Mouse (Mus musculus) gastrocnemius, postnatal 36 days (tissue): Measurements from ENCODE around the gene Dhdh. TPM values are rescaled to one million over a fixed set of nuclear protein-coding genes. Genes with fewer than 3 reads are reported as not detected.
A peak's percentile ranks its signal among the peaks of the same experiment; 100 is the strongest.
"Not testable (repeated sequence)": the region's sequence is repeated elsewhere in the genome, so short reads cannot be mapped to it uniquely, and the experiment has no call there.

Experiments used
- DNase-seq, 2 experiments: peaks; one replicate each; pipeline ENCODE4 v3.0.0; 2022
- intact Hi-C: fragments of 180-260 bp; cut with DNase I; formaldehyde crosslinking; loops from one replicate; pipeline ENCODE4 v1.15.1; 2025
- total RNA-seq, 2 experiments: library from RNA; stranded (reverse); gene quantifications; 2 replicates each; pipeline ENCODE4 v1.2.3; 2021

Gene Dhdh
- total RNA-seq, 2 experiments from 2014 or later, result 11.4 to 12.8 TPM

DNA sequence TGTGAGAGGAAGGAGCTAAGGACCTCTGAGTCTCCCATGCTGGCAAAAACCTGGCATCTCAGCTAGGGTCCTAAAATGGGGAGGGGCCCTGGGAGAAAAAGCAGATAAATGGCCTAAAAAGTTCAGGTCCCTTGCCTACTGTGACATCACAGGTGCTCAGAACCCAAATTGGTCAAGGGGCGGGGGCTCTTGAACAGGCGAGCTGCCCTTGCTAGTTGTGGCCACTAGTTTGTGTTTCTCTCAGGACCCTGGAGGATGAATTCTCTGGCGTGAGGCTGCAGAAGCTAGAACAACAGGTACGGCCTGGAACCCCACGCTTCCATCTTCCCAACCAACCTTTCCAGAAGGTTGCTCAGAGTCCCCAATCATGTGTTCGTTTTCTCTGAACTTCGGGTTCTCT, 25.8 kb upstream of the Dhdh start:
- no peak for DNase-seq
- intact Hi-C loops, result no loop called here

DNA sequence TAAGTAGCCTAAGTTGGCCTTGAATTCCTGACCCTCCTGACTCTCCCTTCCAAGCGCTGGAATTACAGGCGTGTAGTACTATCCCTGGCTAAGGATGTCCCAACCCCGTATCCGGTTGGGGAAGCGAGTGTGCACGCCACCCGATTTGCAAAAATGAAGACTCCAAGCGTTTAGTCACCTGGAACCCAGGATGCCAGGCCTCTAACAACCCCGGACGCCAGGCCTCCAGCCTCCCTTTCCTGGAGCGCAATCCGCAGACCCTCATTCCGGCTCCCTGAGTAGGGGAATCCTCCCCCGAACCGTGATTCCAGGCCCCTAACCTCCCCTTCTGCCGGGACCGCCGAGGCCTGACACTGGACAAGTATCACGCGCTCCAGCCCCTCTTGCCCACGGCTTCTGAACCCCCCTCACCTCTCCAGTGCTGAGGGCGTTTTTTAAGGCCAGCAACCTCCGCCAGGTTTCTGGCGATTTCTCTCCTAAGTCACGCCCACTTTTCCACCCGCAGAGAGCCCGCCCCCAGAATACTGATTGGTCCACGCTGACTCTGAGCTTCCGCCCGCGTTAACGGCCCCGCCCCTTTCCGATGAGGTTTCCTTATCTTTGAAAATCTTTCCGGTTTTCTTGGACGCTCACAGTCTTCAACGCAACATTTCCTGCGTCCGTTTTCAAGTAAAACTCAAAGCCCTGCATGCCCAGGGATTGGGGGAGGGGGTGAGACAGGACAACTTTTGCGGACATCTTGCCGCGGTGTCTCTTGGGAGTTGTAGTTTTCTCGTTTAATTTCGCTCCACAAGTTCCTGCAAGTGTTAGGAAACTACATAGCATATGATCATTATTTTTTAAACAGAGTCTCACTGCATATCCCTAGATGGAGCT, 21.5 kb upstream of the Dhdh start, which contains the start of gene Nucb1:
Gene Nucb1 (minus strand): TSS at position 495 of the 876 bp plus-strand sequence.
- intact Hi-C loops, result no loop called here
- DNase-seq, result peak; percentile 89

DNA sequence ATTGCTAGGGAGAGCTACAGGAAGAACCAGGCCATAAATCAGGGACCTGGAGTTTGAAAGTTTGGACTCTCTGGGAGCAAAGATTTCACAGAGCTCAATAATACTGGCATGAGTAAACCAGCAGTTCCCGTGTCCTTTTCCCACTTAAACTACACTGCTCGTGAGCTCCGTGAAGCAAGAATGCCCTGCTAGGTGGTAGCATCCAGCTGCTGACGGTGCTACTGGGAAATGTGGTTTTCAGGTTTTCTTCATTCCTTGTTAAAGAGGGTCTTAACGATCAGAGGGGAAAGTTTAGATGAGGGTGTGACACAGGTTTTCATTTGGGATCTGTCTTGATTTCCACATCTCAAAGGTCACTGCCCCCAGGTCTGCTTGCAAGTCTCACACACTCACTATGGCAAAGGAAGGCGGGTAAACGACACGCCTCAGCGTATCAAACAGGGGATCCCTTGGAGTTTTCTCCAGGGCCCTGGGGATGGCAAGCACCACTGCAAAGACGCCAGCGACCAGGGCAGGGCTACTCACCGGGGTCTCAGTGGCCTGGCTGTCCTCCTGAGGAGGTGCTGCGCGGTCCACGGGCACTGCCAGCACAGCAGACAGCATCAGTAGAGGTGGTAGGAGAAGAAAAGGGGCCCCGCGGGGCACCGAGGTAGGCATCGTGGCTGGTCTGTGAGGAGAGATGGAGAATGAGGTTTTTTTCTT, 20.7 kb upstream of the Dhdh start:
- DNase-seq, result no peak
- intact Hi-C loops, result no loop called here

DNA sequence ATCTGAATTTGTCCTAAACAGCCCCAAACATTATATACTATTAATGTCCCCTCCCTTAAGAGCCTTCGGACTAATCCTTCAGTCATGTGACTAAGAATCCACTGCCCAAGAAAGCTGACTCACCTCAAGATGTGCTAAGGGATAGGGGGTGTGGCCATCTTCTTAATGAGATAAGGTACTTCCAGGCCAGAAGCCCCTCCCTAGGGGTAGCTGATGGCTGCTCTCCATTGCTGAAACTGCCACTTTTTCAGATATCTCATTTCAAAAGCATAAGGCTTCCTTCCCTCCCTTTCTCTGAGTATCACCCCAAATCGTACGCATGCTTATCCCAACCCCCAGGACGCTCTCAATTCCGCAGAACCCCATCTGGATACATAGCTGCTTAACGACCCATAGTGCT, 20.0 kb upstream of the Dhdh start:
- DNase-seq, result no peak
- intact Hi-C loops, result no loop called here

DNA sequence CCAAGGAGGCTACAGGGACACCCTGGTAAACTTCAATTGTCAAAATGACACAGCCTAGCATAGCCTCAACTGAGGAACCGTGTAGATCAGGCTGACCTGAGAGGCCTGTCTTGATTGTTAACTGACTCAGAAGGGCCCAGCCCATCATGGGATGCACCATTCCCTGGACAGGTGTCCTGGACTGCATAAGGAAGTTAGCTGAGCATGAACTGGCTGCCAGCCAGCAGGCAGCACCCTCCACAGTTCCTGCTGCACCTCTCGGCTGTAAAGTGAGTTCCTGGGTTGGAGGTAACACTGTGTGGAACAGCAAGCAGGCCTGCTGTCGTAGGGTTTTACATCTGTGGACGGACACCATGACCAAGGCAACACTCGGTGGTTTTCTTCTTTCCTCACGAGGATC, 19.0 kb upstream of the Dhdh start:
- DNase-seq, result no peak
- intact Hi-C loops, result no loop called here

DNA sequence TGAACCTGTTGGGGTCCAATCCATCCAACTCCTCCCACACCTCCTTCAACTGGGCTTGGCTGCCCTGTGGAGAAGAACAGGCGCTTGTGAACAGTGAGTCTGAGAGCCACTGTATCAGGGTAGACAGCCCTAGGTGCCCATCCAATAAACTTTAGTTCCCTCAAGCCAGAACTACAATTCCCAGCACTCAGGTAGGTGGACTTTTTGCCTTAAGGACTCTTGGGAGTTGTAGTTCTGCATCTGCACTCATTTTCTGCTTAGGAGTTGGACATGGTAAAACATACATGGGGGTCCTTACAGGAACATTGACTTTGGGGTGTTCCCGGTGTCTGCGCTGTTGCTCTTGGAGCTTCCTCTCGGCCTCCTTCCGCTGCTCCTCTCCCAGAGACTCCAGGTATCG, 9.8 kb upstream of the Dhdh start:
- DNase-seq, result no peak
- intact Hi-C loops, result no loop called here

DNA sequence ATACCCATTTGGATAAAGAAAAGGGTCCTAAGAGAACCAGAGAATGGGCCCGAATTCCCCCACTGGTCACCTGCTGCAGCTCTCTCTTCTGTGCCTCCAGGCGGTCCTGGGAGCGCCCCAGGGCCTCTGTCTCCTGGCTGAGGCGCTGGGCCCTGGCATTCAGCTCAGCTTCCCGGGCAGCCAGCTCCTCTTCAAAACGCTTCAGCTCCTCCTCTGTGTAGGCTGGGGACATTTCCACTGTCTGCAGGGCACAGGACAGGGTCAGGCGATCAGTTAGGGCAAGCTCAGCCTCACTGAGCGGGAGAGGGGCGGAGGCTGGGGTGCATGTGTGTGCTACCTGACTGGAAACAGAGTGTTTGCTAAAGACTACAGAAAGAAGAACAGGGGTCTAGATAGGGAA, 5.9 kb upstream of the Dhdh start:
- intact Hi-C loops, result no loop called here
- DNase-seq, result no peak

DNA sequence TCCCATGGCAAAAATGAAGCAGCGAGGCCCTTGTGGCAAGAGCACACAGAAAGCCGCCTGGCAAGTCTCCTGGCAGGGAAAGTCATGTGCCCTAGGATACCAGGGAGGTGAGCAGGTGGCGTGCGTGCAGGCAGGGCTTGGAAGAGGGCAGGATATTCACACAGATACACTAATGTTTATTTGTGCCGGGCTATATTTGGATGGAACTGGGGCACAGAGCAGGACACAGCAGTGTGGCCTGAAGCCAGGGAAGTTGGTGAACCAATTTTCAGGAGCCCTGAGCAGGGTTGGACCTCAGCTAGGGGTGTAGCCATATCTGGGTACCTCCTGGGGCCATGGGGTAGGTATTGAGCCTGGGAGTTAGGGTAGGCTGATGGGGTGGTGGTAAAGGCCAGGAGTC, 4.3 kb upstream of the Dhdh start:
- intact Hi-C loops, result no loop called here
- peak in 1 of 2 experiments; percentile 39 for DNase-seq

DNA sequence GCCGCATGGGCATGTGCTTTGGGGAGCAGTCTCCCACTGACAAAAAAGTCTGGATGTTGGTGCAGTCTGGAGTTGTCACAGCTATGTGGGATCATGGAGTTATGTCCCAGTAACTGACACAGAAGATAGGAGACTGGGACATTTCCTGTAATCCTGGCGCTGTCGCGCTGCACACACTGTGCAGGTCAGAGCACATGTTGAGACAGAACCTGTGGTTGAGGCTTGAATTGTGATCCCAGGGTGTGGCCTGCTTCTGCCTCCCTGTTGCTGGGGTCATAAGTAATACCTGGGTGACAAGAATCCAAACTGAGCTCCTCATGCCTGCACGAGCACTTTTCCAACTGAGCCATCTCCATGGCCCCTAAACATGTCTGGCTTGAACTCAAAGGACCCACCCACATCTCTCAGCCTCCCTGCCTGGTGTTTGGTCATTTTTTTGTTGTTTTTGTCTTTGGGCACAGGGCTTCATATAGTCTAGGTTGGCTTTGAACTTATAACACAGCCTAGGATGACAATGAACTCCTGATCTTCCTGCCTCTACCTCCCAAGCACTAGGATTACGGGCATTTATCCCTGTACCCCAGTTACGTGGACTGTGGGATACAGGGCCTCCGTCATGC, 3.7 kb upstream of the Dhdh start:
- intact Hi-C loops, result no loop called here
- DNase-seq, result no peak

DNA sequence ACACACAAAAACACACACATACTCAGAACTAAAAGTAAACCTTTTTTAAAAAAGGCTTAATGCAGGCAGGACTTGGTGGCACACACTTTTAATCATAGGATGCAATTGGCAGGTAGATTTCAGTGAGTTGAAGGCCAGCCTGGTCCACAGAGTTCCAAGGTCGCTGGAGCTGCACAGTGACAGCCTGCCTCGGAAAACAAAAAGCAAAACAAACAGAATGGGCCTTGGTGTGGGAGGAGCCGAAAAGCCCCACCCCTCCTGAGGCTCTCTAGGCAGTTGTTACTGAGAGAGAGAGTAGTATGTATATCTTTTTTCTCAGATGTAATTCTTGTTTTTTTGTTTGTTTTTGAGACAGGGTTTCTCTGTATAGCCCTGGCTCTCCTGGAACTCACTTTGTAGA, 2.7 kb upstream of the Dhdh start:
- no peak for DNase-seq
- intact Hi-C loops, result no loop called here

DNA sequence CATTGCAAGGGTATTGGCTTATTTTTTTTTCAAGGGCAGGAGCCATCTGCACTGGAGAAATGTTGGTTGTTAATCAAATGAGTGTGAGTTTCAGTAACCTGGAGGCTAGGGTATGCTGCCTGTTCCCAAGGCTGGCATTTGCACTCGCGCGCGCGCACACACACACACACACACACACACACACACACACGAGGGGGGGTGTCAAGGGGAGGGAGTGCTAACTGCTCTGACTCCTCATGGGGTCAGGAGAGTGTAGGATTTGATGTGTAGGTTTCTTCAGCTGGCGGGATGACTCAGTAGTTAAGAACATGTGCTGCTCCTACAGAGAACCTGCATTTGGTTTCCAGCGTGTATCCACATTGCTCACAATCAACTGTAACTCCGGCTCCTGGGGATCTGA, 2.2 kb upstream of the Dhdh start:
- intact Hi-C loops, result no loop called here

DNA sequence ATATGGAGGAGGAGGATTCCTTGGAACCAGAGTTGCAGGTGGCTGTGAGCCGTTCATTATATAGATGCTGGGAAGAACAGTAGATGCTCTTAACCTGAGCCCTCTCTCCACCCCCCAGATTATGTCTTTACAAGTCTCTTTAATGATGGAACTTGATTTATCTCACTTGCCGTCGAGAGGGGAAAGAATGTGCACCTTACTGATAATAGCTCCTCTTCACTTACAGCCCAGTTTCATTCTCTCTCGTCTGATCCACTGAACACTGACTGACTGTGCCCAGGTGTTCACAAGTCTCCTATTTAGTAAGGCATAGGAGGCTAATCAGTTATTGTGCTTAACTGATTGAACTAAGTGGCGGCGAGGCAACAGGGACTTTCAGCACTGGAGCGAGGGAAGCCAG, 973 bp upstream of the Dhdh start:
- no peak for DNase-seq
- intact Hi-C loops, result no loop called here

More for the DNA sequence above, 2.2 kb upstream of the Dhdh start:
- DNase-seq, result no peak

DNA sequence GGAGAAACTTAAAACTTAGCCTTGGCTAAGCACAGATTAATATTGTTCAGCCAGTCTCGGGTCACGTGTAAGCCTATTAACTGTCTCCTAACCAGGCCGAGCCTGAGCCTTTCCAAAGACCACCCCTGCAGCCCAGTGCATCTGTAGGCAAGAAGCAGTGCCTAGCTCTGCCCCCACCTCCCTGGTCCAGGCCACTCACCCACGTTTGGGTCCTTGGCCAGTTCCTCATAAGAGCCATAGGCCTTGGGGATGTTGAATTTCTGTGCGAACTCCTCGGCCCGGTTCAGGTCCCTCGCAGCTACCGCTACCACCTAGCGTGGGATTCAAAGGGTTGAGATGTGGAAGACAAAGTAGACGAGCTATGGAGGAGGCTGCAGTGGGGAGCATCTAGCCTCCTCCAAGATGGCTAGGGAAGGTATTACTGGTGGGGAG, 728 bp downstream of the Dhdh start:
- intact Hi-C loops, result no loop called here
- no peak for DNase-seq

DNA sequence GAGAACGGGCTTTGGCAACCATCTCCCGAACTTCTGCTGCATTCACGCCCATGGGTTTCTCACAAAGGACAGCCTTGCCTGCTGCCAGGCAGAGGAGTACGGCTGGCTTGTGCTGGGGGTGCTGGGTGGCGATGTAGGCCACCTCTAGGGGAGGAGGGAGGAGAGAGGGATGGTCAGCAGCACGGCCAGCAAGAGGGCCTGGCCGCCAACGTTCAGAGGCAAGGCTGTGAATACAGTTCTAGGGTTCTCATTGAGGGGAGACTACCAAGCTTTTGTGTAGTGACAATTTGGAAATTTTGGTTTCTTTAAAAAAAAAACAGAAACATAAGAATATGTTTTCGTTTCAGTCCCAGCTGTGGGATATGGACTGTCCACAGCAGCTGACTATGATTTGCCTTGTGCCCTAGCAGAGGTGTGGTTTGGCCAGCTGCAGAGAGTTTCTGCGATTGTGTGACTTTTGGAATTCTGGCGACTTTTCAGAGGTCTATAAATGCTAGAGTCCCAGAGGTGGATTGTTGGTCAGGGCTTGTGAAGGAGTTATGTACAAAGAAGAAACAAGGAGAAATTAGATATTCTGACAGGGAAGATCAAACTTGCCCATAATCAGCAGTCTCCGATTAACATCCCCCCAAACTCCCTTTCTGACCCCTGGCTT, 1.7 kb downstream of the Dhdh start, which contains the start of gene Gm45808:
Gene Gm45808 (minus strand): TSS at position 51 of the 655 bp plus-strand sequence.
- intact Hi-C loops, result no loop called here
- peak in 1 of 2 experiments; percentile 9 for DNase-seq

DNA sequence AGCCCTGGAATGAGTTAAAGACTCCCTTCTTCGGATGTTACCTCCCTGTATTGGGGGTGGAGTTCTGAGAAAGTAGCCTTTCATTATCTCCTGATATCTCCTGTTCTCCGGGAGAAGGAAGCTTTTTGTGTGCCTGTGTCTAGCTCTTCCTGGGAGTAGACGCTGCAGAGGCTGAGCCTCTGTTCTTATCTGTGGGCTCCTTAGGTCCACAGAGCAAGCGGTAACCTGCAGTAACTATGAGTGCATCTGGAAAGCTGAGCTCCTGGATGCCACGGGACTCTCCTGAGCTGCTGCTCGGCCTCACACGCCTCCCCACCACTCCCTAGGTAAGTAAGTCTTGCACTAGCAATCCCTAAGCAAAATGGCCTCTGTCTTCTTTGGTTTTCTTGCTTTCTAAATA, 2.4 kb downstream of the Dhdh start:
- intact Hi-C loops, result no loop called here
- no peak for DNase-seq

DNA sequence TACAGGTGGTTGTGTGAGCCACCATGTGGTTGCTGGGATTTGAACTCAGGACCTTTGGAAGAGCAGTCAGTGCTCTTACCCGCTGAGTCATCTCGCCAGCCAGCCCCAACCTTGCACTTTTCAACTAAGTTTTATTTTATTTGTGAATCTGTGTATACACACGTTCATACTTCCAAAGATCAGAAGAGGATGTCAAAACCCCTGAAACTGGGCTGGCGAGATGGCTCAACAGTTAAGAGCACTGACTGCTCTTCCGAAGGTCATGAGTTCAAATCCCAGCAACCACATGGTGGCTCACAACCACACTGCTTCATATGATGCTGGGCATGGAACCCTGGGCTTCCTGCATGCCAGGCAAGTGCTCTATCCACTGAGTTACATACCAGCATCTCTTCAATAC, 3.6 kb downstream of the Dhdh start:
- DNase-seq, intact Hi-C loops: not testable (repeated sequence)

DNA sequence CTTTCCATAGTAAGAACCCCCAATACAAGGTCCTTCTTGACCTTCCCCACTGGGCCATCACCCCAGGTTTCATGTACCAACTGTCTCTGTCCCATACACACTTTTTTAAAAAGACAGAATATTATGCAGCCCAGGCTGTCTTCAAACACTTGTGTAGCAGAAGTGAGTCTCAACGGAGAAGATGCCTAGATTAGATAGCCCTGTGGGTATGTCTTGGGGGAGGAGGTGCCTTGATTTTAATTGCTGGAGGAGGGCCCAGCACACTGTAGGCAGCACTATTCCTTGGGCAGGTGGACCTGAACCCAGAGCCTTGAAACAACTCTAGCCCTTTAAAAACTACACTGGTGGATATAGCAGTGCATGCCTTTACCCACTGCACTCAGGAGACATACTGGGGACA, 6.4 kb downstream of the Dhdh start:
- no peak for DNase-seq
- intact Hi-C loops, result no loop called here

DNA sequence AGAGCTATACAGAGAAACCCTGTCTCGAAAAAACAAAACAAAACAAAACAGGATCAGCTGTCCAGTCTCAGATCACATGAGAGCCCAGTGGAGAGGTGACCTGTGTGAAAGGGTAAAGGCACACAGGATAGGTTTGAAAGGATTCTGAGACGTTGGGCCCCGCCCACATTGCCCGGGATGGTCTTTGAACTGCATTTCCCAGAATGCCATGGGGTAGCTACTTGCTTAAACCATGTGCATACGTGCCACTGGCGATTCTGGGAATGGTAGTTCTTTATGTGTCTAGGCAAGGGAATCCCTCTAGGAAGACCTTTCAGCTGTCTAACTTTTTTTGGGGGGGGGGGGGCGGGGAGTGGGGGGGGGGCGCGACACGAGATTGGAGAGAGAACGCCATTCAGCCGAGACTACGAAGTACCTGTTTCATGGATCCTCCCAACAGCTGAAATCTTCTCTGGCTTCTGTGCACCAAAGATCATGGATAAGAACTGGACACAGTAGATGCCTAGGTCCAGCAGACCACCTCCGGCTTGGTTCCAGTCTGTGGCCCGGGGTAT, 7.2 kb downstream of the Dhdh start, which contains the start of gene Tulp2:
Gene Tulp2 (plus strand): TSS at position 504 of the 554 bp plus-strand sequence.
- DNase-seq, result no peak
- intact Hi-C loops, result no loop called here

DNA sequence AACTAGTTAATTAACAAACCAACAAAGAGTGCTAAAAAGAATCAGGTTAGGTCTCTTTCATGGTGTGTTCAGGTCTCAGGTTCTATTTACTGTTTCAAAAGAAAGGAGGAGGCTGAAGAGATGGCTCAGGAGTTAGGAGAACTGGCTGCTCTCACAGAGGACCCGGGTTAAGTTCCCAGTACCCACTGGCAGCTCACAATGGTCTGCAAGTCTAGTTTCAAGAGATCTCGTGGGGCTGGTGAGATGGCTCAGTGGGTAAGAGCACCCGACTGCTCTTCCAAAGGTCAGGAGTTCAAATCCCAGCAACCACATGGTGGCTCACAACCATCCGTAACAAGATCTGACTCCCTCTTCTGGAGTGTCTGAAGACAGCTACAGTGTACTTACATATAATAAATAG, 8.3 kb downstream of the Dhdh start:
- intact Hi-C loops, DNase-seq: not testable (repeated sequence)

DNA sequence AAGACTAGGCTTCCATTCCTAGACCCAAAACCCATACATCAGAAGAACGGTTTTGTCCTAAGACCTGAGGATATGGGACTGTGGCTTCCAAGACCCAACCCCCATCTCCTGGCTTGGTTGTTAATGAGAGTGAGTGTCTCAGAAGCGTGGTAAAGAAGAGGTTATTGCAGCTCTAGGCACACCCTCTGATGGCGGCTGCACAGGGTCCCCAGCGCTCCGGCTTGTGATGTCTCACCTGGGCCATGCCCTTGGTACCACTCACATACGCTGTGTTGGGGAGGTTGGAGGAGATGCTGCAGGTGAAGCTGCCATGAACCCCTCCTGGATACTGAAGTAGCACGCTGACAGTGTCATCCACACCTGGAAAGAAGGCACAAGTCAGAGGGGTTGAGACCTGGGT, 9.8 kb downstream of the Dhdh start:
- no peak for DNase-seq
- intact Hi-C loops, result loop anchor here (5.0 kb wide), 1 partner anchor 39 kb away; no protein-coding TSS in a partner anchor
